Mouse (Mus musculus): ENCODE results near the gene Meig1. TPM values are rescaled to one million over a fixed set of nuclear protein-coding genes. Genes with fewer than 3 reads are reported as not detected.

Gene Meig1
- polyA plus RNA-seq (2015; fragmentation: Nextera tagmentation; extraction: Ambion mirVana) = not detected in 2 replicates

- H3K36me3 ChIP-seq = no peaks in the 10 kb centered on the region
- H3K27ac ChIP-seq = no peak within 1 kb of the TSS
- H3K4me1 ChIP-seq = peaks cover 12% of the 10 kb centered on the region; the same call in 1 of the 2 replicates
- H3K9ac ChIP-seq = no peak within 1 kb of the TSS
- WGBS = 62% methylated on average over 3 of the region's 3 CpGs
- no peak for ATAC-seq (ENCODE audit: insufficient number of reproducible peaks, low FRiP score, low TSS enrichment, low read depth)
- no peaks in the 10 kb centered on the region for H3K9me3 ChIP-seq
- peaks cover 6% of the 10 kb centered on the region; the same call in 1 of the 2 replicates for H3K27me3 ChIP-seq
- peak within 1 kb of the TSS; percentile 64; the same call in 1 of the 2 replicates for H3K4me3 ChIP-seq
- no peak within 1 kb of the TSS for H3K4me2 ChIP-seq
These were observed at the start of gene Meig1 for GRCm38 (mm10) chr2:3422548-3422947. TSS of gene Meig1 (minus strand) at chr2:3422648.

- no peak overlapping the region for H3K9ac ChIP-seq
- no peaks in the 10 kb centered on the region for H3K9me3 ChIP-seq
- H3K4me2 ChIP-seq = no peak overlapping the region
- WGBS = 83% methylated on average over 4 of the region's 4 CpGs
- H3K36me3 ChIP-seq = peaks cover 34% of the 10 kb centered on the region
- H3K4me3 ChIP-seq = no peak overlapping the region
- H3K27ac ChIP-seq = no peak overlapping the region
- H3K4me1 ChIP-seq = no peaks in the 10 kb centered on the region
- H3K27me3 ChIP-seq = no peaks in the 10 kb centered on the region
- ATAC-seq (ENCODE audit: insufficient number of reproducible peaks, low FRiP score, low TSS enrichment, low read depth) = no peak
These were observed 34.1 kb upstream of the Meig1 start for GRCm38 (mm10) chr2:3456590-3456989.

- Histone ChIP-seq H3K4me3 (no peak overlapping the region), H3K27me3 (no peaks in the 10 kb centered on the region), H3K9ac (no peak overlapping the region), H3K4me2 (no peak overlapping the region), H3K4me1 (no peaks in the 10 kb centered on the region), H3K36me3 (peaks cover 20% of the 10 kb centered on the region), H3K27ac (no peak overlapping the region), H3K9me3 (no peaks in the 10 kb centered on the region)
- no peak for ATAC-seq (ENCODE audit: insufficient number of reproducible peaks, low FRiP score, low TSS enrichment, low read depth)
- 88% methylated on average over 3 of the region's 3 CpGs for WGBS
These were observed 30.6 kb upstream of the Meig1 start for GRCm38 (mm10) chr2:3453096-3453495.

- no peak overlapping the region for H3K4me3 ChIP-seq
- 64% methylated on average over 2 of the region's 2 CpGs for WGBS
- H3K9me3 ChIP-seq = no peaks in the 10 kb centered on the region
- no peak overlapping the region for H3K9ac ChIP-seq
- ATAC-seq (ENCODE audit: insufficient number of reproducible peaks, low FRiP score, low TSS enrichment, low read depth) = no peak
- no peaks in the 10 kb centered on the region for H3K4me1 ChIP-seq
- no peaks in the 10 kb centered on the region for H3K27me3 ChIP-seq
- H3K36me3 ChIP-seq = peaks cover 16% of the 10 kb centered on the region
- no peak overlapping the region for H3K4me2 ChIP-seq
- no peak overlapping the region for H3K27ac ChIP-seq
These were observed 27.0 kb upstream of the Meig1 start for GRCm38 (mm10) chr2:3449431-3449830.

- no peak overlapping the region for H3K4me2 ChIP-seq
- H3K36me3 ChIP-seq = no peaks in the 10 kb centered on the region
- H3K27ac ChIP-seq = no peak overlapping the region
- no peaks in the 10 kb centered on the region for H3K27me3 ChIP-seq
- H3K4me1 ChIP-seq = no peaks in the 10 kb centered on the region
- H3K4me3 ChIP-seq = no peak overlapping the region
- ATAC-seq (ENCODE audit: insufficient number of reproducible peaks, low FRiP score, low TSS enrichment, low read depth) = no peak
- 70% methylated on average over 4 of the region's 4 CpGs for WGBS
- no peaks in the 10 kb centered on the region for H3K9me3 ChIP-seq
- H3K9ac ChIP-seq = no peak overlapping the region
These were observed 23.5 kb upstream of the Meig1 start for GRCm38 (mm10) chr2:3445984-3446383.

- no peak overlapping the region for H3K9ac ChIP-seq
- no peak overlapping the region for H3K27ac ChIP-seq
- no peak overlapping the region for H3K4me3 ChIP-seq
- 65% methylated on average over 7 of the region's 7 CpGs for WGBS
- ATAC-seq (ENCODE audit: insufficient number of reproducible peaks, low FRiP score, low TSS enrichment, low read depth) = no peak
- no peaks in the 10 kb centered on the region for H3K9me3 ChIP-seq
- H3K36me3 ChIP-seq = 0 out of 2 replicates have a peak, but pooled peaks cover 2% of the 10 kb centered on the region
- no peak overlapping the region for H3K4me2 ChIP-seq
- H3K27me3 ChIP-seq = no peaks in the 10 kb centered on the region
- H3K4me1 ChIP-seq = no peaks in the 10 kb centered on the region
These were observed 21.8 kb upstream of the Meig1 start for GRCm38 (mm10) chr2:3444206-3444605.

- Histone ChIP-seq H3K27ac (no peak overlapping the region), H3K4me2 (no peak overlapping the region), H3K4me1 (no peaks in the 10 kb centered on the region), H3K9ac (no peak overlapping the region), H3K4me3 (no peak overlapping the region), H3K36me3 (0 out of 2 replicates have a peak, but pooled peaks cover 6% of the 10 kb centered on the region), H3K9me3 (no peaks in the 10 kb centered on the region), H3K27me3 (no peaks in the 10 kb centered on the region)
- no peak for ATAC-seq (ENCODE audit: insufficient number of reproducible peaks, low FRiP score, low TSS enrichment, low read depth)
- WGBS = 47% methylated on average over 7 of the region's 7 CpGs
These were observed 15.5 kb upstream of the Meig1 start for GRCm38 (mm10) chr2:3437956-3438355.

GRCm38 (mm10) chr2:3435369-3436061 lies 13.1 kb upstream of the Meig1 start:
- Histone ChIP-seq H3K27ac (no peak overlapping the region), H3K4me1 (0 out of 2 replicates have a peak, but pooled peaks cover 5% of the 10 kb centered on the region), H3K9me3 (no peaks in the 10 kb centered on the region), H3K36me3 (0 out of 2 replicates have a peak, but pooled peaks cover 4% of the 10 kb centered on the region), H3K4me3 (no peak overlapping the region), H3K9ac (no peak overlapping the region), H3K27me3 (no peaks in the 10 kb centered on the region), H3K4me2 (no peak overlapping the region)
- WGBS = 83% methylated on average over 6 of the region's 6 CpGs
- ATAC-seq (ENCODE audit: insufficient number of reproducible peaks, low FRiP score, low TSS enrichment, low read depth) = no peak

- WGBS = 57% methylated on average over 9 of the region's 9 CpGs
- Histone ChIP-seq H3K4me1 (0 out of 2 replicates have a peak, but pooled peaks cover 5% of the 10 kb centered on the region), H3K27ac (no peak overlapping the region), H3K4me3 (no peak overlapping the region), H3K36me3 (no peaks in the 10 kb centered on the region; the same call in 1 of the 2 replicates), H3K4me2 (no peak overlapping the region), H3K9ac (no peak overlapping the region), H3K27me3 (no peaks in the 10 kb centered on the region), H3K9me3 (no peaks in the 10 kb centered on the region)
- no peak for ATAC-seq (ENCODE audit: insufficient number of reproducible peaks, low FRiP score, low TSS enrichment, low read depth)
These were observed 8.5 kb upstream of the Meig1 start for GRCm38 (mm10) chr2:3430956-3431355.

GRCm38 (mm10) chr2:3424579-3424910 lies 2.1 kb upstream of the Meig1 start:
- Histone ChIP-seq H3K4me1 (peaks cover 12% of the 10 kb centered on the region; the same call in 1 of the 2 replicates), H3K36me3 (no peaks in the 10 kb centered on the region; the same call in 1 of the 2 replicates), H3K9me3 (no peaks in the 10 kb centered on the region), H3K9ac (peak overlapping the region; percentile 40), H3K27ac (no peak overlapping the region), H3K4me2 (peak overlapping the region; percentile 94), H3K4me3 (peak overlapping the region; percentile 64), H3K27me3 (no peaks in the 10 kb centered on the region)
- 0 out of 2 replicates have a peak, but pooled peaks have one; percentile 1 for ATAC-seq (ENCODE audit: insufficient number of reproducible peaks, low FRiP score, low TSS enrichment, low read depth)
- WGBS = 9% methylated on average over 9 of the region's 10 CpGs

GRCm38 (mm10) chr2:3423841-3424578 lies 1.6 kb upstream of the Meig1 start, which contains the start of gene Dclre1c:
TSS of gene Dclre1c (plus strand) at chr2:3424131.
- peak within 1 kb of the TSS; percentile 64 for H3K4me3 ChIP-seq
- no peaks in the 10 kb centered on the region for H3K27me3 ChIP-seq
- H3K36me3 ChIP-seq = no peaks in the 10 kb centered on the region; the same call in 1 of the 2 replicates
- no peak within 1 kb of the TSS for H3K27ac ChIP-seq
- H3K9ac ChIP-seq = peak within 1 kb of the TSS; percentile 40
- H3K9me3 ChIP-seq = no peaks in the 10 kb centered on the region
- ATAC-seq (ENCODE audit: insufficient number of reproducible peaks, low FRiP score, low TSS enrichment, low read depth) = peak; percentile 94
- H3K4me2 ChIP-seq = peak within 1 kb of the TSS; percentile 94
- H3K4me1 ChIP-seq = peaks cover 12% of the 10 kb centered on the region; the same call in 1 of the 2 replicates
- under 1% methylated on average over 29 of the region's 29 CpGs for WGBS

- H3K9ac ChIP-seq = no peak overlapping the region
- H3K27me3 ChIP-seq = peaks cover 6% of the 10 kb centered on the region; the same call in 1 of the 2 replicates
- H3K9me3 ChIP-seq = no peaks in the 10 kb centered on the region
- 73% methylated on average over 4 of the region's 4 CpGs for WGBS
- peaks cover 12% of the 10 kb centered on the region; the same call in 1 of the 2 replicates for H3K4me1 ChIP-seq
- no peaks in the 10 kb centered on the region for H3K36me3 ChIP-seq
- no peak for ATAC-seq (ENCODE audit: insufficient number of reproducible peaks, low FRiP score, low TSS enrichment, low read depth)
- H3K4me2 ChIP-seq = no peak overlapping the region
- no peak overlapping the region for H3K4me3 ChIP-seq
- H3K27ac ChIP-seq = no peak overlapping the region
These were observed 2.3 kb downstream of the Meig1 start for GRCm38 (mm10) chr2:3420157-3420556.
